Mouse (Mus musculus) gastrocnemius, adult 2 months (tissue): ENCODE results near the gene Hpd. TPM values are rescaled to one million over a fixed set of nuclear protein-coding genes. Genes with fewer than 3 reads are reported as not detected.

Experiments used
- DNase-seq: peaks from one replicate; pipeline ENCODE4 v3.0.0; 2022
- H3K27ac ChIP-seq: fragments of 200-600 bp; 2 replicates; pipeline ENCODE4 v1.8.1; 2022; ENCODE audit warnings: mild to moderate bottlenecking
- H3K4me3 ChIP-seq: fragments of 200-600 bp; 2 replicates; pipeline ENCODE4 v1.8.1; 2022; ENCODE audit warnings: mild to moderate bottlenecking, moderate library complexity
- CTCF ChIP-seq: fragments of 200-600 bp; IDR thresholded peaks from 2 replicates; pipeline ENCODE4 v1.8.1; 2022; ENCODE audit warnings: antibody characterized with exemption, mild to moderate bottlenecking, moderate library complexity
- intact Hi-C: fragments of 180-260 bp; cut with DNase I; formaldehyde crosslinking; loops from one replicate; pipeline ENCODE4 v1.15.1; 2025
- total RNA-seq, 2 experiments: library from RNA; stranded (reverse); gene quantifications; 2 replicates each; pipeline ENCODE4 v1.2.3; 2021

Hpd gene
- total RNA-seq, 2 experiments from 2014 or later = not detected

DNA sequence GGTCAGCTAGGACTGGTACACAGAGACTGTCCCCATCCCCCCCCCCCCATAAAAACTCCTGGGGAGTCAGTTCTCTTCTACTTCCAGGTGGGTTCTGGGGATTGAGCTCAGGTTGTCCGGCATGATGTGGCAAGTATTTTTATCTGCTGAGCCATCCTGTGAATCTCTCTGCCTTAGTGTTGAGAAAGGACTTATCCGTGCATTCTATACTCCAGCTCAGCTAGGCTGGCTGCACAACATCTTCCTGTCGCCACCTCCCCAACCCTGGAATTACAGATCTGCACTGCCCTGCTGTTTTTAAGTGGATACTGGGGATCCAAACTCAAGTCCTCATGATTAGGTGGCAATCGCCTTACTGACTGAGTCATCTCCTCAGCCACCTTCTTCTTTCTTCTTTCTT lies 16.0 kb upstream of the Hpd start:
- no peak for TF ChIP-seq CTCF
- intact Hi-C loops = no loop called here
- DNase-seq = no peak
- H3K4me3 ChIP-seq = no peak overlapping the region
- no peak overlapping the region for H3K27ac ChIP-seq

DNA sequence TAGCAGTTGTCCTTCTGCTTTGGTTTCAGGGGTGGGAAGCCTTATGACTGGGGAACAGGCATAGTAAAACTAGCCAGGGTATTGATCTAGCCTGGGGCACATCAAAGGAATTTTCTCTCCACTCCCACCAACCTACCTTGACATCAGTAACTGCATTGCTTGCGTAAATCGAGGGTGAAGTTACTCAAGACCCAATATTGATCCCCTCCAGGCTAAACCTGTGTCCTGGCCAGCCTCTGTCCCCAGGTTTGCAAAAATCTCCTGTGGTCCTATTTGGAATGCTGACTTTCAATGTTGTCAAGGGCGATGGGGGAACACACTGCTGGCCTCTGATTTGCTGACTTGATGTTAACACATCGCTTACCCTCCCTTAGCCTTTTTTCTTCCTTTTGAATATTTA lies 14.2 kb upstream of the Hpd start:
- H3K4me3 ChIP-seq = no peak overlapping the region
- H3K27ac ChIP-seq = no peak overlapping the region
- TF ChIP-seq CTCF = no peak
- intact Hi-C loops = no loop called here
- DNase-seq = no peak

DNA sequence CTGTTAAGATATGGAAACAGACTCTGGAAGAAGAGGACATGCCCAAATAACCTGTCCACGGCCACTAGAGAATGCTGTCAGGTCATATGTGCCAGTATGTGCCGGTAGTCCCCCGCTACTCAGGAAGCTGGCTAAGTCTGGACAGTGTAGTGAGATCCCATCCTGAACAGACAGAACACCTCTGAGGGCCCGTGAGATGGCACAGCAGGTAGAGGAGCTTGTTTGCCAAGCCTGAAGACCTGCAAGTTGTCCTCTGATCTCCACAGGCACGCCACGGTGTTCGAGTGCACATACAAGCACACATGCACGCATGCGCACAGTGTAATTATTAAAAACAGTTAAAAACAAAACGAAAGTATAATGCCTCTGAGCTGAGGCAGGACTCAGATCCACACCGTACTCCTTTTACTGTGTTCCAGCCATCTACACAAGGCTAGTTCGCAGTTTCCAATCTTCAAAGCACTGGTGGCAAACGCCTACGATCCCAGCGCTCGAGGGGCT lies 13.0 kb upstream of the Hpd start:
- H3K4me3 ChIP-seq = no peak overlapping the region
- DNase-seq = no peak
- no peak for TF ChIP-seq CTCF
- H3K27ac ChIP-seq = no peak overlapping the region
- intact Hi-C loops = no loop called here

- TF ChIP-seq CTCF = no peak
- intact Hi-C loops = no loop called here
- H3K27ac ChIP-seq = no peak overlapping the region
- DNase-seq = no peak
- H3K4me3 ChIP-seq = no peak overlapping the region
Measured at GRCm38 (mm10) chr5:123194856-123195255, 12.3 kb upstream of the Hpd start.

- DNase-seq = no peak
- Histone ChIP-seq H3K27ac (no peak overlapping the region), H3K4me3 (no peak overlapping the region)
- intact Hi-C loops = no loop called here
- no peak for TF ChIP-seq CTCF
Measured at GRCm38 (mm10) chr5:123193436-123193835, 10.9 kb upstream of the Hpd start.

DNA sequence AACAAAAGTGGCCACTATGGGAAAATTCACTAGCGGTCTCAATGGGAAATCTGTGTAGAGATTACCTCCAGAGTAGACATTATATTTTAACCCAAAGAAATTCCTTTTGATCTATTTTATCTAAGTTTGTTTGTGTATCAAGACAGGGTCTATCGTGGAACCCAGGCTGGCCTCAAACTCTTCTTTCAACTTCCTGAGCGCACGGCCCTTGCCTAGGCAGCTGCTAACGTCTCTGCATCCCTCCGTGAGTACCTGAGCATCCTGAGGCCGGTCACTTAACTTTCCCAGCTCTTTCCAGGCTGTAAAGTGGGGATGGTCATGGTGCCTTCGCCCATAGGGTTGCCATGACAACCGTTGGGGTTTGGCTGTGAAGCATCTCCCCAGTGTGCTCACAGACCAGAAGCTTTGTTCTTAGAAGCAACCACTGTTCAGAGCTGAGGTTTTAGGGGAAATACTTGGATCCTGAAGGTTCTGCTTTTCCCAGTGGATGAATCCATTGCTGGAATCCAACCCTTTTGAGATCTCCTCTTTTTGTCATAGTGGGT lies 10.2 kb upstream of the Hpd start:
- no peak for DNase-seq
- intact Hi-C loops = no loop called here
- H3K27ac ChIP-seq = no peak overlapping the region
- no peak overlapping the region for H3K4me3 ChIP-seq
- no peak for TF ChIP-seq CTCF

- intact Hi-C loops = no loop called here
- DNase-seq = no peak
- no peak for TF ChIP-seq CTCF
- Histone ChIP-seq H3K27ac (no peak overlapping the region), H3K4me3 (no peak overlapping the region)
Measured at GRCm38 (mm10) chr5:123191427-123191826, 8.9 kb upstream of the Hpd start.

DNA sequence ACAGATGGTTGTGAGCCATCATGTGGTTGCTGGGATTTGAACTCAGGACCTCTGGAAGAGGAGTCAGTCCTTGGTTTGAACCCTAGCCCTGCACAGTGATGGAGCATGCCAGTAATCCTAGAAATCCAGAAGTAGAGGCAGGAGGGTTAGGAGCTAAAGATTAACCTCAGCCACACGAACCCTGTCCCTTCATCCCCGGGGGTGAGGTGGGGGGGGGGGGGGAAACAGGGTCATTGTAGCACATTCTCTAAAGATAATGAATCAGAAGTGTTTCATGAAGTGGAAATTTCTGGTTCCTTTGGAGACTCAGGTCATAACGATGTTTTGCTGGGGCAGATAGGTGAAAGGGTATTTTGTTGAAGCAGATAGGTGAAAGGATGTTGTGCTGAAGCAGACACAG lies 8.4 kb upstream of the Hpd start:
- intact Hi-C loops = no loop called here
- H3K4me3 ChIP-seq = no peak overlapping the region
- no peak overlapping the region for H3K27ac ChIP-seq
- no peak for DNase-seq
- no peak for TF ChIP-seq CTCF

GRCm38 (mm10) chr5:123187306-123187705 lies 4.8 kb upstream of the Hpd start:
- DNase-seq = no peak
- Histone ChIP-seq H3K4me3 (no peak overlapping the region), H3K27ac (no peak overlapping the region)
- no peak for TF ChIP-seq CTCF
- intact Hi-C loops = no loop called here

DNA sequence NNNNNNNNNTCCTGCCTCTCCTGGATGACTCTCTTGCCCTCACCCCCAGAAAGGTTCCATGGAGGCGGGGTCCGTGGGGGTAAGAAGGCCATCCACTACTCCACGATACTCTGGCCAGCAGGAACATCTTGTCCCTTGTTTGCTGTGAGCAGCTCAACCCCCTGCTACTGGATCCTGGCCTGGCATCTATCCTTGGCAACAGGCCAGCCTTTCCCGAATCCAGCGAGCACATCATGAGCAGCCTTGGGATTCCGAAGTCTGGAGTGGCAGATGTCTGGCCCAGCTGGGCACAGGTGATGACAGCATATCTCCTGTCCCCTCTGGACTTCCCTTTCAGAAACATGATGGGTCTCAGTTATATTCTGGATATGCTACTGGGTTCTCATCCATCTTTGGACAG lies 3.4 kb upstream of the Hpd start:
- no peak overlapping the region for H3K27ac ChIP-seq
- DNase-seq = no peak
- no peak for TF ChIP-seq CTCF
- intact Hi-C loops = no loop called here
- no peak overlapping the region for H3K4me3 ChIP-seq

DNA sequence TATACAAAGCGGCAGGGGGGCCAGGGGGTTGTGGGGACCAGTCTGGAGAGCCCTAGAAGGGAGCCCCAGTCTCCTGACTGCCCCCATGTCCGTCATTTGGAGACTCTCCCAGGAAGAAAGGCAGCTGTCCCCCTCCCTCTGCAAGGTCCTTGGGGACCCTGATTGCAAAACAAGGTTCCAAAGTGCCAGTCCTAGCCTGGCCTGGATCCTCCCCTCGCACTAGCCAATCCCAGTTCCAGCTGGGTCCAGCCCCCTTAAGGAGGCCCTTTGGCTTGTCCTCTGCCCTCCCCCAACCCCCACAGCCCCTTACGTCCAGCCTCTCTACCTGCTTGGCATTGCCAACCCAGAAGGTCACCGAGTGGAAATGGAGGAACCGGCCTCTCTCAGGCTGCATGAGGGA lies 991 bp downstream of the Hpd start:
- H3K27ac ChIP-seq = no peak overlapping the region
- TF ChIP-seq CTCF = no peak
- intact Hi-C loops = no loop called here
- DNase-seq = peak; percentile 50
- no peak overlapping the region for H3K4me3 ChIP-seq

DNA sequence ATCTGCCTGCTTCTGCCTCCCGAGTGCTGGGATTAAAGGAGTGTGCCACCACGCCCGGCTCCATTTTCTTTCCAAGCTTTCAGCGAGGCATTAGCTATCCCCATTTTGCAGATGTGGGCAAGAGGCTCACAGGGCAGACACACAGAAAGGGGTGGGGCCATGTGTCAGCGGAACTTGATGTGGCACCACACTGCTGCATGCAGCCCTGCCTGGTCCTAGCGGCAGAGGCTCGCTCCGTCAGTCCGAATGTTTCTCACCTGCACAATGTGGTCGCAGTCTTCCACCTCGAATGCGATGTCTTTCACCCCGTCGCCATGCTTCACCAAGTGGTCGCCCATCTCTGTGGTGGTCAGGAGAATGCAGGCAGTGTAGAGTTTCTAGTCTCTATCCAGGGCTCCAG lies 2.1 kb downstream of the Hpd start:
- DNase-seq = no peak
- no peak overlapping the region for H3K4me3 ChIP-seq
- intact Hi-C loops = no loop called here
- no peak for TF ChIP-seq CTCF
- no peak overlapping the region for H3K27ac ChIP-seq

DNA sequence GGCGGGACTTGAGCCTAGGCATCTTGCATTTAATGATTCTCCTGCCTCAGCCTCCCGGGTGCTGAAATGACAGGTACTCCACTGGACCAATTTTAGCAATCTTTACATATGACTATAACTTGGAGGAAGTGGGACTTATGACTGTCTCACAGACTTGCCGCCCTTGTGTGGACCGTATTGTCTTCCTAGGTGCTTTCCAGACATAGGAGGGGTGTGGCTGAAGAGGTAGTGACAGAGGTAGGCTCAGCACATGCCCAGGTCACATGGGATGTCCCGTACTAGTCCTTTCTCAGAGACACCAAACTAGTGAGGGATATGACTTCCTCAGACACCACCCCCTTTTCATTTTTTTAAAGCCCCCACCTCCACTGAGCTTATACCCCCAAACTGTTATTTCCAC lies 3.7 kb downstream of the Hpd start:
- TF ChIP-seq CTCF = no peak
- DNase-seq = no peak
- H3K4me3 ChIP-seq = no peak overlapping the region
- intact Hi-C loops = no loop called here
- no peak overlapping the region for H3K27ac ChIP-seq

DNA sequence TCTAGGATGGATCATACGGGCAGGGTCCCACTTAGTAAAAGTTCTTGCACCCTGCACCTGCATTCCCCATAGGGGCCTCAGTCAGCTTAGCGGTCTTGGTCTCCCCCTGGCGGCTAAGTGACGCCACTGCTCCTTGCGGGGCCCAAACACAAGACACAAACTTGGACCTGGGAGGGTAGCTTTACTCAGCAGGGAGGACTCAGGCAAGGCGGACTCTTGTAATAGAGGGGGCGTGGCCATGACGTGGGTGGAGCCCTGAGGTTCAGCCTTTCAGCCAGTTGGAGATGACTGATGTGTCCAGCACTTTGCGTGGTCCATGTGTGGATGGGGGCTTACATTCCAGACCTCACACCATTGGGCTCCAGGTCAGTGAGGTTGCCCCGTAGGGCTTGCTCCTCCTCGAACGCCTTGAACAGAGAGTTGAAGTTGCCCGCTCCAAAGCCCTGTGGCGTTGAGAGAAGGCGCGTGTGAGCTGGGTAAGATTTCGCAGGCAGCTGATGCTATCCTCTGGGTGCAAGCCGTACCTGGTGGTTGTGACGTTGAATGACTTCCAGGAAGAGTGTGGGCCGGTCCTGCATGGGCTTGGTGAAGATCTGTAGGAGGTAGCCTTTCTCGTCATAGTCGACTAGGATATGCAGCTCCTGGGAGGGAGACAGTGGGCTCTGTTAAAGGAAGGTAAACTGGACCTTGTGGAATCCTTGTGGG lies 10.7 kb downstream of the Hpd start:
- H3K4me3 ChIP-seq = no peak overlapping the region
- intact Hi-C loops = loop anchor here (1.0 to 2.0 kb wide), 2 partner anchors 55 to 107 kb away; no protein-coding TSS in a partner anchor
- 0 out of 2 replicates have a peak, but pooled peaks have one; percentile 100 for TF ChIP-seq CTCF
- DNase-seq = peak; percentile 87
- H3K27ac ChIP-seq = no peak overlapping the region
